Mouse (Mus musculus) mouse embryonic stem cell (cell line): ENCODE measurements around the gene Pcdh9.

Experiments
- in situ Hi-C, 2 experiments: fragments of 300-500 bp; cut with MboI; formaldehyde crosslinking; loops; 1 replicate in 1 of 2; 3 replicates in 1 of 2; pipeline ENCODE4 v1.14.3; 2019 to 2020; ENCODE audit warnings: low sequenced_read_pairs in 2 of 2, low pct_unique_long_range_greater_than_20kb in 1 of 2, mixed read lengths in 1 of 2; ENCODE audit not compliant: unreplicated experiment in 1 of 2

Gene Pcdh9

GRCm38 (mm10) chr14:93627241-93627640 lies 263.2 kb downstream of the Pcdh9 start:
- in situ Hi-C loops: no loop called here

DNA sequence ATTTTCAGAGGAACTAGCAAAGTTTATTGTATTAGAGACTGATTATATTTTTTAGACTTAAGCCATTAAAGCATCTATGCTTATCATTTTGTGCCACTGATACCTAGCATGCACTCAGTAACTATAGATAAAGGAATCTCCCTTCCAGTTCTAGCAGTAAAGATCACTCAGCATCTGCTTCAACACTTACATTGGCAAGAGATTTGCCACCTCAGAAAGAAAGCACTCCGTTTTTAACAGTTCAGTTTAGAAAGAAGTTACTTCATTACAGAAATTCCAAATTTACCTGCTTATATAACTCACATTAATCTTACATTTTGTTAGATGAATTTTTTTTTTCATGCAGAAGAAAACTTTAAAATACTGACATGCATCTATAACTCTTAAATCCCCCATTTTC lies 266.3 kb downstream of the Pcdh9 start:
- in situ Hi-C loops: no loop called here

DNA sequence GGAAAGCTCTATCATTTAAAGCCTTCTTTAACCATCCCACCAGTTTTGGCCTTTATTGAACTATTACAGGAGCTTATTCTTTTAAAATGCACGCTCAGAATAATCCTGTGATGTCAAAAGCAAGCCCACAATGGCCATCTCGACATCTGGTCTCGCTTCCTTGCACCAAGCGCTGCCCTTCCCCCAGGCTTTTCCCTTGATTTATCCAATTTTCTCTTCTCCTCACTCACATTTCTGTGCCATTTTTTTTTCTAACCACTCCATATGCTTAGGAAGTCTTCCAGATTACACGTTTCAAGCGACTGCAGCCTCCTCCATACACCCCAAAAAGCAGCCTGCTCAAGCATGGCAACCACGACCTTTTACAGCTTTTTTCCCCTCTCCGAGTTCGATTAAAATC lies 269.3 kb downstream of the Pcdh9 start:
- in situ Hi-C loops: no loop called here

DNA sequence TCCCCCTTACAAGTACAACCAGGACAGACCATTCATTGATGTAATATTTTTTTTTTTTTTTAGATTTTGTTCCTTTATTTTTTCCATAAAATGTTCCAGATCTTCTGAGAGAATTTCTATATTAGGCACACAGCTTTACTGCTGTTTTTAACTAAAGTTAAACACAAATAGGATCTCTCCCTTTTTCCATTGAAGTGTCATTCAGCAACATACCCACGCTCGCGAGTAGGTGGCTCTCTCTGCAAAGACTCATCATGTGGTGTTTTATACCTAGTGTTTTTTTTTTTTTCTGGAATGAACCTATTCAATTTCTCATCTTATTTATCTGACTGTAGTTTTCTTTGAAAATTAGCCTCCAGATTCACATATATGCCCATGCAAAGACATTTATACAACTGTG lies 282.9 kb downstream of the Pcdh9 start:
- in situ Hi-C loops: no loop called here

GRCm38 (mm10) chr14:93599997-93600396 lies 290.5 kb downstream of the Pcdh9 start:
- in situ Hi-C loops: no loop called here

DNA sequence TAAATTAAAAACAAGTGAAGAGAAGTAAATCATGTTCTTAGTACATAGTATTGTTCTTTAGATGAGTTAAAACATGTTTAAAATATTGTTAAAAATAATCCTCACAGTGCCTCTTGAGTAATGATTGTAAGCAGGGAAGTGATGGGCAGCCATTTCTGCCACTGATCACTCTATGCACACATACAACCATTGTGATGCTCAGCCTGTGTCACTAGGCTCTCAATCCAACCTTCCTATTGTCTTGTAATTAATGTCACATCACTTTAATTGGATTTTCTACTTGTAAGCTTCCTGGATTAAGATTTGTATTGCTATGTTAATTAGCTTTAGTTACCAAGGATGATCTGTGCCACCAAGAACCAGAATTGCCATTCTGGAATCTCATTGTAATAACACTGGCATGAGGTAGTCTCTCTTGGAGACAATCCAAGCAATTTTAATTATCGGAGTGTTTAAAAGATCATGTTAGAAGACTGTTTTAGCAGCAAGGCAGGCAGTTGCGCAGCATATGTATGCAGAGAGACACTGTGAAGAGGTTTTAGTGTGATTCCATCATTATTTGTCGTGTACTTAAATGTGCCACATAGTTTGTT lies 305.0 kb downstream of the Pcdh9 start:
- in situ Hi-C loops: no loop called here

DNA sequence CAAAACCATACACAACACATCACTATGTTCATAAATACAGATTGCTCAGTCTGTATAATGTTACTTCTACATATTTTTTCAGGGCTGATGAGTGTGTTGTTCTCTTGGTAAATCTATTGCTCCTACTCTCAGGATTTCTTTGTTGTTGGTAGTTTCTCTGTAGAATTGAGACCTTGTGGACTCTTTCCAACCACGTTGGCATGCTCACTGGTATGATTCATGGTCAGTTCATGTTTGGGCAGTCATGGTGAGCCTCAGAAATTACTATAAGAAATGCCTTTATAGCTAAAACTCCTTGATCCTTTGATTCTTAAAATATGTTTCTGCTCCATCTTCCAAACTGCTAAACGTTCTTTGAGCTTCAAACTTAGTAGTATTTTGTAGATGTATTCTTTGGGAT lies 326.1 kb downstream of the Pcdh9 start:
- in situ Hi-C loops: no loop called here

GRCm38 (mm10) chr14:93561577-93561976 lies 328.9 kb downstream of the Pcdh9 start:
- in situ Hi-C loops: no loop called here

GRCm38 (mm10) chr14:93553771-93554170 lies 336.7 kb downstream of the Pcdh9 start:
- in situ Hi-C loops: no loop called here

DNA sequence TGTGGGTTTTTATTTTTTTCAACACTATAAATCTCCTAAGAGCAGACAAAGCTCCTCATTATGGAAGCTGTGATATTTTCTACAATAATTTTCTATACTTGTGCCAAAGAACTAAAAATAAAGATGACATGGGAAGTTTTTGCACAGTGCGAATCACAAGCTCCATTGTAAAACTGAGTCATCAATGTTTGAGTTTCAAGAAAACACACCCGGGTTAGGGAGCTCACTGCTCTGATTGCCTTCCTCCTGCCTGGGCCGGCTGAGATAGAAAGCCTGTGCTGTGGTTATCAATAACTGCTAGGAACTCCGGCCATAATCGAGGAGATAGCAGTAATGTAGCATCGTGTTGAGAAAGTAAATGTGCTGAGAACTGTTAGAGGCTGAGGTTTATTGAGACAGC lies 344.9 kb downstream of the Pcdh9 start:
- in situ Hi-C loops: no loop called here

DNA sequence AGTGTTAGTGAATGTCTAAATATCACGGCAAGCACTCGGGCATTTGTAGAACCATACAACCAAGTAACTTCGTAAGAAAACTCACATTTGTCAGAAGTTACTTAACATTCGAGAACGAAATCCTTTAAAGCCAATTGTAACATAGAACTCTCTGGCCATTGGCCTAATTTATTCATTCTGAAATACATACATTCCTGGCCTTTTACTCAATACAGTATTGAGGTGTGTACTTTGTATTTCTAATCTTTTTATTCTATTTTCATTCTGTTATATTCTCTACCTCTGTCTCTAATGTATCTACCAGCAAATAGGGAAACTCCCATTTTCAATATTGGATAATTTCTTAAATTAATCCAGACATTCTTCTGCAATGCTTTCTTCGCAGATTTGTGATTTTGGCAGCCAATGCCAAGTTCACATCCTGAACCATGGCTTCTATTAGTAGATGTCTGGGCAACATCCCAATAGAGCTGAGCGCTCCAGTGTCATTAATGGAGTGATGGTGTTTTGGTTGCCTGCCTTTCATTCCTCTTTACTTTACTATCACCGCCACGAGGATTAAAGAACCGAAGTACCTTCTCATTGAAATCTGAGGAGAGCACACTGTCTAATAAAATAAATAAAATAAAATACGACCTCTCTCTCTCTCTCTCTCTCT lies 346.4 kb downstream of the Pcdh9 start:
- in situ Hi-C loops: no loop called here

- in situ Hi-C loops: no loop called here
Measured at GRCm38 (mm10) chr14:93543561-93543960, 346.9 kb downstream of the Pcdh9 start.

- in situ Hi-C loops: no loop called here
Measured at GRCm38 (mm10) chr14:93534928-93535327, 355.6 kb downstream of the Pcdh9 start.

DNA sequence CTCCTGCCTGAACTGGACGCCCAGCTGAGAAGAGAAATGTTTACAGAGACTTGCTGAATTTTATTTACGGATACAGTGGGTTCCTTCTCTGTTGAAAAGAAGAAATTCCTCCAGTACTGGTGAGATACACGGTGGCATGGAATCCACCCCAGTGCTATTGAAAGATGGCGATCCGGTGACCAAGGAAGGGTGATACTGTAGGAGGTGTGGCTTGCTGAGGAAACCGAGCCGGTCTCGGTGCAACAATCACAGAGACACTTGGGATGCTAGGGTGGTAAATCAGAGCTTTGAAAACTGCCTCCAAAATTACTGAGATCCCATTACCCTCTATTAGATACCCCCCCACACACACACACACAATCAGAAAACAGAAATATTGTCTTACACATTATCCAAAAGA lies 367.0 kb downstream of the Pcdh9 start:
- in situ Hi-C loops: no loop called here

DNA sequence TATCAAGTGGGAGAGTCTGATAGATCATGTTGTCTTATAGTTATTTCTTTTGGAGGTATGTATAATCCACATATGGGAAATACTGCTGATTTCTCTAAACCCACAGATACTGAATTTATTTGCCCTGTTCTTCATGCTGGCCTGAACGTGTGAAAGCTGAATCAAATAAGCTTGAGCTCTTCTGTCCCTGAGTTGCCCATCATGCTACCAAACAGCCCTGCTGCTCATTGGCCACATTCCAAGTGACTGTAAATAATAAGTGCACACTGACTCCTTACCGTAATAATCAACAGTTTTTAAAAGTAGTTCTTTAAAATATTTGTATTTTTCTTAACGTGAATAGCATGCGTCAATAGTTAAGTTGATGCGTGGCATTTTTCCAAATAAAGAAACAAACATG lies 370.3 kb downstream of the Pcdh9 start:
- in situ Hi-C loops: no loop called here

GRCm38 (mm10) chr14:93516679-93517078 lies 373.8 kb downstream of the Pcdh9 start:
- in situ Hi-C loops: no loop called here

DNA sequence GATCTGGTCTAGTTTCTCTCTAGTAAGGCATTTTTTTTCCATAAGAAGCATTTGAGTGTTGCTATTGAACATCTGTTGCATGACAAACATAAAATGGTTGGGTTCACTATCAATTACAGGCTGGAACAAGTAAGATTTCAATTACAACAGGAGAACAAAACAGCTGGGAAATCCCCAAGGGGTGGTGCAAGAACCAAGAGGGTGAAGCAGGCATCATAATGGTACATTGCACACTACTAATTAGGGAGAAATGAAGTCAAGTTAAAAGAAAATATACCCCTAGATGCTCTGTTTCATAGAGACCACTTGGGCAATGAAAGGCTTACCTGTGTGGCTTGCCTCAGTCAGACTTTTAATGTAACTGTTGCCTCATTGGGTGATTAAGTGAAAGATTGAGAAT lies 384.4 kb downstream of the Pcdh9 start:
- in situ Hi-C loops: no loop called here

- in situ Hi-C loops: no loop called here
Measured at GRCm38 (mm10) chr14:93498813-93499690, 391.4 kb downstream of the Pcdh9 start.

- in situ Hi-C loops: no loop called here
Measured at GRCm38 (mm10) chr14:93474991-93475390, 415.5 kb downstream of the Pcdh9 start.

- in situ Hi-C loops: no loop called here
Measured at GRCm38 (mm10) chr14:93472494-93472893, 418.0 kb downstream of the Pcdh9 start.
